Mouse (Mus musculus) C2C12 (cell line): ENCODE results near the gene Elk3. TPM values are rescaled to one million over a fixed set of nuclear protein-coding genes. Genes with fewer than 3 reads are reported as not detected.

Experiments
- H3K27me3 ChIP-seq: one replicate; pipeline ENCODE4 v1.6.1; 2011; ENCODE audit not compliant: control insufficient read depth, insufficient read depth, insufficient read length
- H3K36me3 ChIP-seq: one replicate; pipeline ENCODE4 v1.6.1; 2011; ENCODE audit not compliant: control insufficient read depth, insufficient read depth
- H3K4me3 ChIP-seq: one replicate; pipeline ENCODE4 v1.5.1; 2011; ENCODE audit warnings: mild to moderate bottlenecking, control low read depth; ENCODE audit not compliant: poor library complexity, insufficient read depth, severe bottlenecking
- H3K79me2 ChIP-seq: one replicate; pipeline ENCODE4 v1.6.1; 2011; ENCODE audit not compliant: control insufficient read depth, insufficient read depth
- H3K79me3 ChIP-seq: one replicate; pipeline ENCODE4 v1.6.1; 2011; ENCODE audit warnings: low read depth, control low read depth
- H3ac ChIP-seq: one replicate; pipeline ENCODE3; 2011; ENCODE audit warnings: low read depth; ENCODE audit not compliant: control insufficient read depth, insufficient read length
- CEBPB ChIP-seq: IDR thresholded peaks from one replicate; pipeline ENCODE4 v1.6.1; 2011; ENCODE audit warnings: low read depth, mild to moderate bottlenecking, control low read depth, moderate library complexity
- CTCF ChIP-seq: IDR thresholded peaks from one replicate; pipeline ENCODE4 v1.5.1; 2011; ENCODE audit not compliant: control insufficient read depth, insufficient read depth, insufficient read length
- FOSL1 ChIP-seq: IDR thresholded peaks from one replicate; pipeline ENCODE4 v1.8.0; 2011; ENCODE audit warnings: mild to moderate bottlenecking, low read length; ENCODE audit not compliant: poor library complexity, insufficient read depth, severe bottlenecking
- MAX ChIP-seq: IDR thresholded peaks from one replicate; pipeline ENCODE4 v1.6.1; 2011; ENCODE audit warnings: mild to moderate bottlenecking, control low read depth
- MYOD1 ChIP-seq: IDR thresholded peaks from one replicate; pipeline ENCODE4 v1.6.1; 2011; ENCODE audit warnings: low read depth; ENCODE audit not compliant: control insufficient read depth, insufficient read length
- MYOG ChIP-seq: IDR thresholded peaks from one replicate; pipeline ENCODE4 v1.6.1; 2011; ENCODE audit not compliant: control insufficient read depth, insufficient read length; ENCODE audit errors: extremely low read depth
- USF1 ChIP-seq: IDR thresholded peaks from one replicate; pipeline ENCODE4 v1.6.1; 2011; ENCODE audit warnings: low read depth, mild to moderate bottlenecking, control low read depth, moderate library complexity
- polyA plus RNA-seq: library from polyadenylated mRNA; unstranded; fragments of >200 nt; fragmentation: generic; extraction: Trizol; gene quantifications from one replicate; pipeline ENCODE4 v1.2.1, GENCODE M21; 2012; ENCODE audit warnings: missing spikeins

The Elk3 gene
- polyA plus RNA-seq, 1 experiment: 56.1 TPM

DNA sequence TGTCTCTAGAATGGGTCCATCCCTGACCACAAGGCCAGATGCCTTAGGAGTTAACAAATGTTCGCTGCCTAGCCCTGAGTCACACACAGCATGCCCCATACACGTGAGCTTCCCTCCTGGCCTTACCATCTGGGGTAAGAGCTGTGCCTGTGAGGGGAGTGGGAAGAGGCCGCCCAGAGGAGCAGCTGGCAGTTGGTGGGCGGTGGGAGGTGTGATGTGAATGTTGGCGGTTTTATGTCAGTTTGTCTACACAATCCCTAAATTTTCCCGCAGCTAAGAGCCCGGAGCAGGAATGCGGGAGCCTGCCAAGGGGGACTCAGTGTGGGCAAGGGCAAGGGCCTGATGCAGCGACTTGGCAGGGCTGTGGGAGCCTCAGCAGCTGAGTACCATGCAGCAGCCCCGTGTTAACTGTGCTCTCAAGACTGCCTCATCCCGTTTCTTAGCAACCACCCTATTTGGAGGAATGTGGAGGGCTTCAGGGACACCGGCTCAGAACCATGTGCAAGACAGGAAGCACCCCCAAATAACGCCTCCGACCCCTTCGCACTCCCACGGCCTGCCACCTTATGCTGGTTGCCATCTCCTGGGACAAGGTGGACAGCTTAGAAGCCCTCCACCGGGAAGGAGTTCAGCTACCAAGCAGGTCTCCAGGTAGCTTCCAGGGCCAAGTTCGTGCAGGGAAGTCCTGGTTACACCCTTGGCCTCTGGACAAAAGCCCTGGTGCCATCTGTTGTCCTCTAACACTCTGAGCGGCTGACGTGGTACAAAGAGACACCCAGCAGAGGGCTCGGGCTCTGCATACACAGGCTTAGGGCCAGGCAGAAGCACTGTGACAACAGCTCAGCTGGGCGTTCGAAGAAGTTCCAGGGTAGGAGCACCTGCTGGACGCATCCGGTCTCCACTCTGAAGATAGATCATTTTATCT is 35.5 kb downstream of the Elk3 start:
- peak overlapping the region; percentile 20 for H3ac ChIP-seq
- H3K36me3 ChIP-seq: peaks cover 43% of the 10 kb centered on the region
- peaks cover 19% of the 10 kb centered on the region for H3K79me3 ChIP-seq
- peaks cover 67% of the 10 kb centered on the region for H3K79me2 ChIP-seq
- TF ChIP-seq CEBPB (no peak), USF1 (no peak), FOSL1 (no peak), MYOG (no peak), MAX (peak; percentile 56), CTCF (no peak), MYOD1 (peak; percentile 58)
- no peak overlapping the region for H3K4me3 ChIP-seq
- no peaks in the 10 kb centered on the region for H3K27me3 ChIP-seq

DNA sequence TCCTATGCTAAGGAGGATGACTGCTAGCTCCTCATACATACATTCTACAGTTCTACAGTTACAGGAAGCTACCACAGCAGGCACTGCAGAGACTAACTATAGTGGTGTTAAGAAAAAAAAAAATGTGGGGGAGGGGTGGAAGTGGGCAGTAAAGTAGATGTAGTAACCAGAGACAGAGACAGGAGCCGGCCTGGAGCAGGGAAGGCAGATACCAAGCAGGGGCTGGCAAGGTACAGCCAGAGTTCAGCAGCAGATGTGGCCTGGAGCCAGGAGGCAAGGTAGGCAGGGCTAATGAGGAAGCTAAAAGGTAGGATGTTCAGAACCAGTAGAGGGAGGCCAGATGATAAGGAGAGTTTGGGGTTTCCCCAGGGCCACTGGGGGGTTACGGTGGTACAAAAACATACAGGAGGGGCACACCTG is 36.6 kb downstream of the Elk3 start:
- H3ac ChIP-seq: no peak overlapping the region

DNA sequence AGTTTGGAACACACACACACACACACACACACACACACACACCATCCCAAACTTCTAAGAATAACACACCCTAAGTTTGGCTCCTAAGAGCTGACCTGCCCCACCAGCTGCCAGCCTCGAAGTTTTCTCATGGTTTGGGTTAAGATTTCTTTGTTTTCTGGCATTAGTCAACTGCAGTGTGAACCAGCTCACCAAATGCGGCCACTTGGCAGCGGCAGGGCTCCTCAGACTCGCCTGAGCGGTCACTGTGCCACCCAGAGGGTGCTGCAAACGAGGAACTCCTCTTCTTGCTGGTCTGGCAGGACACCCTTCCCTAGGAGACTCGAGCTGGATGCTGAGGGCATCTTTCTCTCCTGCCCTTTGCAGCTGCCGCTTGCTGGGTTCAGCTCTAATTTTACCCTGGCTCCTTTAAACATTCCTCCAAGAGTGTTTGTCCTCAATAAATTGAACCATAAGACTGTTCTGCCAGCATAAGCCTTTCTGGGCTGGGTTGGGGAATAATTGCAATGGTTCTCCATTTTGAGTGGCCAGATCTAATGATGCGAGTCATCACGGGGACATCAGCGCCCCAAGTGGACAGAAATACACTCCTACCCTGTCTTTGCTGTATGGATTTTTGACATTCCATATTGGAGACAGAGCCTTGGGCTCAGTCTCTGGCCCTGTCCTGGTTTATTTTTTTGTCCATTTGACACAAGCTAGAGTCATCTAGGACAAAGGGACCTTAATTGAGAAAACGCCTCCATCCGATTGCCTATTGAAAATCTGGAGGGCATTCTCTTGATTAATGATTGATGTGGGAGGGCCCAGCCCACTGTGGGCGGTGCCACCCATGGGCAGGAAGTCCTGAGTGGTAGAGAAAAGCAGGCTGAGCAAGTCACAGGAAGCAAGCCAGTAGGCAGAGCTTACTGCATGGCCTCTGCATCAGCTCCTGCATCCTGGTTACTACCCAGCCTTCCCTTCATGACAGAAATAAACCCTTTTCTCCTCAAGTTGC is 37.7 kb downstream of the Elk3 start:
- no peak overlapping the region for H3ac ChIP-seq
- H3K36me3 ChIP-seq: peaks cover 50% of the 10 kb centered on the region
- H3K27me3 ChIP-seq: no peaks in the 10 kb centered on the region
- peaks cover 70% of the 10 kb centered on the region for H3K79me2 ChIP-seq
- TF ChIP-seq MAX (peak; percentile 38), CTCF (peak; percentile 12), MYOG (no peak)
- H3K4me3 ChIP-seq: no peak overlapping the region
- H3K79me3 ChIP-seq: peaks cover 32% of the 10 kb centered on the region

More for the DNA sequence above, 36.6 kb downstream of the Elk3 start:
- Histone ChIP-seq H3K36me3 (peaks cover 44% of the 10 kb centered on the region), H3K79me2 (peaks cover 67% of the 10 kb centered on the region), H3K79me3 (peaks cover 28% of the 10 kb centered on the region), H3K4me3 (no peak overlapping the region), H3K27me3 (no peaks in the 10 kb centered on the region)
- no peak for TF ChIP-seq MYOG
- no peak for TF ChIP-seq CEBPB
- no peak for TF ChIP-seq MYOD1
- TF ChIP-seq FOSL1: no peak
- no peak for TF ChIP-seq MAX
- TF ChIP-seq USF1: no peak
- TF ChIP-seq CTCF: no peak

DNA sequence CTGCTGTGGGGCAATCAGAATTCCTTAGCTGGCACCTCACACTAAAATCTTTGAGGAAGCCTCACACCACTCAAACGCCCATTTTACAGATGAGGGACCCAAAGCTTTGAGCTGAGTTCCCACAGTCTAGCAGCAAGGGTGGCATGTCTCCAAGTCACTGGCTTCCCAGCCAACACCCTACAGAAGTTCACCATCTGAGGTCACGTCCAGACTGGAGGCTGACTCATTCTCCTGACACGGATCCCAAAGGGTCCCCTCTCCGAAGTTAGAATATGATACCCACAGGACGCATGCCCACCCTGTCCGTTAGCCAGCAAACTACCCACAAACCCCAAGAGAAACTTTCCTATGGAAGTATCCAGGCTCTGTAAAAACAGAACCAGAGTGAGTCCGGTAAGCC is 39.1 kb downstream of the Elk3 start:
- Histone ChIP-seq H3K27me3 (no peaks in the 10 kb centered on the region), H3K79me3 (peaks cover 41% of the 10 kb centered on the region), H3K79me2 (peaks cover 73% of the 10 kb centered on the region), H3K36me3 (peaks cover 50% of the 10 kb centered on the region), H3K4me3 (no peak overlapping the region), H3ac (no peak overlapping the region)
- TF ChIP-seq FOSL1 (peak; percentile 53), MAX (peak; percentile 42), CEBPB (no peak)

DNA sequence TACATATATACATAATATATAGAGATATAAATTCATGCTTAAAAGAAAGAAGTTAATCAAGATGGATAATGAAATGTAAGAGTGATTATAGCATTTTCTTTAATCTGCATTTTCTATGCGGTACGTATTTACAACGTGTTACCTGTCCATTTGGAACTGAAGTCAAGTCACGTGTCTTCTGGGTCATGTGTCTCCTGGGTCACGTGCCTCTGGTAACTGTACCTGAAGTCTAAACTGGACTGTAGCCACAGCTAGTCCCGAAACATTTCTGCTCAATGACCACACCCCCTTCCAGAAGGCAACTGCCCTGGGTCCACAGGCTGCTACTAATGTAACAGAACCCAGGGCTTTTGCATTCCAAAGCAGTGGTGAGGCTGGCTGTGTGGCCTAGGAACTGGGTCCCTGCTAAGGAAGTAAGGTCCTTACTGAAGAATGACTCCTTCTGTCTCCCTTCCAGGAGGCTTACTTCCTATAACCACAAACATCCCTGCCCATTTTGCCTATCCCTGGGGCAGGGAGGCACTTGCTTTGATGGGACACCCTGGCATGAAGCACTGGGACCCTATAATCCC is 40.0 kb downstream of the Elk3 start:
- Histone ChIP-seq H3K36me3 (peaks cover 51% of the 10 kb centered on the region), H3ac (no peak overlapping the region), H3K79me3 (peaks cover 41% of the 10 kb centered on the region), H3K4me3 (no peak overlapping the region), H3K79me2 (peaks cover 73% of the 10 kb centered on the region), H3K27me3 (no peaks in the 10 kb centered on the region)
- TF ChIP-seq FOSL1 (no peak), MYOD1 (peak; percentile 2), MAX (peak; percentile 18), USF1 (peak; percentile 90), CEBPB (no peak), MYOG (no peak), CTCF (no peak)
